Mouse (Mus musculus) left cerebral cortex, postnatal 36 days (tissue): ENCODE data around the gene Chd4. TPM values are rescaled to one million over a fixed set of nuclear protein-coding genes. Genes with fewer than 3 reads are reported as not detected.

Experiments
- DNase-seq, 2 experiments: peaks; one replicate each; pipeline ENCODE4 v3.0.0; 2021 to 2022; ENCODE audit warnings: low spot score in 2 of 2, mixed read lengths in 1 of 2
- intact Hi-C: fragments of 180-260 bp; cut with DNase I; formaldehyde crosslinking; loops from one replicate; pipeline ENCODE4 v1.15.1; 2025
- microRNA-seq: library from miRNA; unstranded; fragments of <30 nt; microRNA quantifications from one replicate; pipeline ENCODE4 v1.2.0, GENCODE M21; 2022
- total RNA-seq, 2 experiments: library from RNA; stranded (reverse); gene quantifications; 2 replicates each; pipeline ENCODE4 v1.2.3; 2021

The Chd4 gene
- total RNA-seq, 2 experiments from 2014 or later = 153 to 166 TPM

DNA sequence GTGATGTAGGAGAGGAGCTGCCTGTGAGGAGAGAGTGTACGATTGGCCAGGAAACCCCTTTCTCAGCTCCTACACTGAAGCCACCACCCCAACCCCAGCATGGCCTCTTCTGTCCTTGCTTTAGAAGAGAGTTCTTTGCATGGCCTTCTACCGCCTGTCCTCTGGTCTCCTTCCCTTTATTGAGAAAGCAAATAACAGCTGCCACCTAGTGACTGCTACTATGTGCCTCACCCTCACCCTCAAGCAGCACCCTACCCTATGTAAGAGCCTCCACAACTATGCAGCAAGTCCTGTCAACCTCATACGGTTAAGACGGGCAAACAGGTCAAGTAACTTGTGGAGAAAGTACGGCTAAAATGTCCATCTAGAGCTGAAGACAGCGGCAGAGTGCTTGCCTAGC lies 74.4 kb downstream of the Chd4 start:
- intact Hi-C loops = no loop called here

DNA sequence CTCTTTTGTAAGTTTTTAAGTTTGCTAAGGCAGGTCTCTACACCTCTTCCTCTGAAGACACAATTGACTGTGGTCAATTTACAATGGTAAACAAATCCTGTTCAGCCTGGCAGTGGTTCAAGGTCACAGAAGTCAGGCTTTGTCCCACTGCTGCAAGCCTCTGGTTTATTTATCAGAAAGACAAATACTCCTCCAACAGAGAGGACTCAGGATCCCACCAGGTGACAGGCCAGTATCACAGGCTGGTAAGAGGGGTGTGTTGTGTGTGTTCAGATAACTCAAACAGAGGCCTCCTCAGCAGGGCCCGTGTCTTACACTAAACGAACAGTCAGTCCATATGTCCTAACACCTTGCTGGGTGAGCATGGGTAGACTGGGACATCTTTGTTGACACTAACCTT lies 76.7 kb downstream of the Chd4 start:
- intact Hi-C loops = no loop called here
- DNase-seq = no peak

More for the DNA sequence above, 74.4 kb downstream of the Chd4 start:
- DNase-seq = no peak

DNA sequence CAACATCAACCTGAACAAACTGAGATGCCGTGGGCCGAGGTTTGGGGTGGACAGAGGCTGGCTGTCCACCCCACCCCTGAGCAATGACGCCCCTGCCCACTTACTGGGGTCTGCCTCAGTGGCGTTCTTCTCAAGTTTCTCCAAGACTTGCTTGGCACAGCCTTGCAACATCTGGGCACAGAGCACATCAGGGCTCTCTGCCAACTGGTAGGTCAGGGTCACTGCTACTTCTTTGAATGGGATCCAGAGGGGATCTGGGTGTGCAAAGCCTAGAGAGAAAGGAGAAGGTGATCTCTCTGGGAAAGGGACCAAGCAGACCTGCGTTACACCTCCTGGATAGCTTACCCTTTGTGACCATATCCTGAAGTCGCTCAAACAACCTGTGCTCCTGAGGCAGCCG lies 77.5 kb downstream of the Chd4 start:
- intact Hi-C loops = no loop called here
- DNase-seq = no peak

DNA sequence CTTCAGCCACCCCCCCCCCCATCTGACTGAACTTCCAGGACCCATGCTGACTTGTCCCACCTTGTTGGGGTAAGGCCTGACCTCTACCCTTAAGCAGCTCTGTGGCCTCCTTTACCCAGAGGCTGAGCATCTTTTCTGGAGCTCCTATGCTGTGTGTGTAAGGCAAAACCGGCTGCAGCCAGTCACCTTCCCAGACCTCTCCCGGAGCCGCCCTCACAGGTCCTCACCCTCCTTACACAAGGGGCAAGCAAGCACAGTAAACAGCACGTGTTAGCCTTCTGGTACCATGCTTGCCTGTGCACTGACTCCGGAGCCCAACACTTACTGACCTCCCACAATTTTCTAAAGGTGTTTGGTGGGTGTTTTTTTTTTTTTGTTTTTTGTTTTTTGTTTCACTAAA lies 79.7 kb downstream of the Chd4 start:
- intact Hi-C loops = no loop called here
- no peak for DNase-seq

DNA sequence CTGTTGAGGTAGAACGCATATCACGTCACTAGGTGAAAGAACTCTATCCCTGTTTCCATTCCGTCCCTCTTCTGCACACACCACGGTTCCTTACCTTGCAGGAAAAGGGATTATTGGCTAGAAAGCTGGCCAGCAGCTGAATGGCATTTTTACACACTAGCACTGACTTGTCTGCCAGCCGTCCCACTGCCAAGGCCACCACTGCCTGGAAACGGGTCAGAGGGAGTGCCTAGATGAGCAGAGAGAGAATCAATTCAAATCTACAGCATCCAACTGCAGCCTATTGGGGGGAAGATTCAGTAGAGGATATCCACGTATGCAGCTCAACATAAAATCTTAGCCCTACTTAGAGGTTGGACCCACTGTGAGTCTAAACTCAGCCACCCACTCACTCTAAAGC lies 83.8 kb downstream of the Chd4 start:
- intact Hi-C loops = no loop called here

More for the DNA sequence above, 83.8 kb downstream of the Chd4 start:
- no peak for DNase-seq

Small RNAs within 50 kb of the gene (microRNA-seq; reads per million reads assigned to microRNA genes)
- gene Mir7045 = 1.8 reads per million

Other genes with a start within 250 kb of the Chd4 start
- 10 to 100 TPM; 12.6 to 37.2 TPM for gene P3h3, start 238.2 kb upstream of the Chd4 start, total RNA-seq
- gene Gpr162, start 232.0 kb upstream of the Chd4 start, total RNA-seq = 100 to 1,000 TPM; 218 to 235 TPM
- 1 to 10 TPM; 5.4 to 5.8 TPM for gene Cd4, start 207.8 kb upstream of the Chd4 start, total RNA-seq
- gene Lag3, start 184.3 kb upstream of the Chd4 start, total RNA-seq = 1 to 10 TPM; 2.7 to 3.1 TPM
- 1,000 to 10,000 TPM in 1 of 2 experiments, 100 to 1,000 TPM in 1; 913 to 1,047 TPM for gene Ptms, start 175.9 kb upstream of the Chd4 start, total RNA-seq
- gene Mlf2, start 164.6 kb upstream of the Chd4 start, total RNA-seq = 100 to 1,000 TPM; 606 to 697 TPM
- gene Cops7a, start 130.4 kb upstream of the Chd4 start, total RNA-seq = 100 to 1,000 TPM; 153 to 170 TPM
- 100 to 1,000 TPM; 179 to 184 TPM for gene Pianp, start 99.3 kb upstream of the Chd4 start, total RNA-seq
- 10 to 100 TPM; 33.3 to 52.7 TPM for gene Zfp384, start 86.8 kb upstream of the Chd4 start, total RNA-seq
- 10 to 100 TPM; 55.2 to 63.9 TPM for gene Ing4, start 56.2 kb upstream of the Chd4 start, total RNA-seq
- gene Acrbp, start 46.3 kb upstream of the Chd4 start, total RNA-seq = 10 to 100 TPM in 1 of 2 experiments, 1 to 10 TPM in 1; 8.3 to 13.4 TPM
- gene Lpar5, start 28.1 kb upstream of the Chd4 start, total RNA-seq = under 1 TPM; 0.48 to 0.84 TPM
- 10 to 100 TPM; 26.4 to 26.6 TPM for gene Nop2, start 35.9 kb downstream of the Chd4 start, total RNA-seq
- gene Iffo1, start 49.3 kb downstream of the Chd4 start, total RNA-seq = 10 to 100 TPM; 63.0 to 67.2 TPM
- 1,000 to 10,000 TPM; 2,336 to 2,609 TPM for gene Gapdh, start 70.5 kb downstream of the Chd4 start, total RNA-seq
- 10 to 100 TPM; 24.2 to 30.2 TPM for gene Ncapd2, start 95.7 kb downstream of the Chd4 start, total RNA-seq
- gene Mrpl51, start 95.8 kb downstream of the Chd4 start, total RNA-seq = 10 to 100 TPM; 63.3 to 66.1 TPM
- gene Vamp1, start 119.6 kb downstream of the Chd4 start, total RNA-seq = 100 to 1,000 TPM; 101 to 114 TPM
- gene Tapbpl, start 135.9 kb downstream of the Chd4 start, total RNA-seq = 1 to 10 TPM; 3.7 to 4.9 TPM
- gene Cd27, start 141.0 kb downstream of the Chd4 start, total RNA-seq = not detected
- gene Tuba3a, start 190.1 kb downstream of the Chd4 start, total RNA-seq = not detected
- gene Ltbr, start 217.9 kb downstream of the Chd4 start, total RNA-seq = 1 to 10 TPM; 7.4 to 8.4 TPM
- gene Scnn1a, start 224.7 kb downstream of the Chd4 start, total RNA-seq = 1 to 10 TPM; 2.4 to 2.9 TPM